Mouse (Mus musculus) cerebellum, adult 8-10 months (tissue): ENCODE measurements around the gene 1700017B05Rik.
"Not testable (repeated sequence)": the region's sequence is repeated elsewhere in the genome, so short reads cannot be mapped to it uniquely, and the experiment has no call there.

Experiments
- DNase-seq: peaks from one replicate; pipeline ENCODE4 v3.0.0; 2022

1700017B05Rik gene

DNA sequence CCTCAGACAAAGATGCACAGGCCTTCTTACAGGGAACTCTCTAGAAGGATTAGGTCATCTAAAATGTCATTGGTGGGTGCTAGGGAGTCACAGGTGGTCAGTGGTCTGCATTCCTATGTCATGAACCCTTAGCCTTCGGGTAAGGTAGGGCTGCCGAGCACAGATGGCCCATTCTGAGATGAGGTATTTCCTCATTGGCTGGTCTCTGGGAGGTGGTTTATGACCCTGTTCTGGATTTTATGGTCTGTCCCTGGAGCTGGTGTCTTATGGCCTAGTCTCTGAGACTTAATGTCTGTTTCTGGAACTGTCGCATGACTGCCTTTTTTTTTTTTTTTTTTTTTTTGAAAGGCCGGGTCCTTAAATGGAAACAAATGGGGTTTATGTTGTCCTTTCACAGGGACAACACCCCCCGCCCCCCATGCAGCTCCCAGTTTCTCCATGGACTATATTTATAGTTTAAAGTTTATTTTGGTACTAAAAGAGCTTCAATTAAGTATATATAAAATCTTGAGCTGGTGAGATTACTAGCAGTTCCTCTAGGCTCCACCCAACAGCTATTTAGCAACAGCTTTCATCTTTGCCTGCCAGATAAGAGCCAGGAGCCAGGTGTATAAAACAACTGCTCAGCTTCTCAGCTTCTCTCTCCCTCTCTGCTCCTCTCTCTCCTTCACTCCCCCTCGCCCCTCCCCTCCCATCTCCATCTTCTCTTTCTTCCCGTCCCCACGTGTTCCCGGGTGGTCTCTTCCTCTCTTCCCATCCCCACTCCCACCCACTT lies 49.8 kb downstream of the 1700017B05Rik start:
- DNase-seq, result no peak

DNA sequence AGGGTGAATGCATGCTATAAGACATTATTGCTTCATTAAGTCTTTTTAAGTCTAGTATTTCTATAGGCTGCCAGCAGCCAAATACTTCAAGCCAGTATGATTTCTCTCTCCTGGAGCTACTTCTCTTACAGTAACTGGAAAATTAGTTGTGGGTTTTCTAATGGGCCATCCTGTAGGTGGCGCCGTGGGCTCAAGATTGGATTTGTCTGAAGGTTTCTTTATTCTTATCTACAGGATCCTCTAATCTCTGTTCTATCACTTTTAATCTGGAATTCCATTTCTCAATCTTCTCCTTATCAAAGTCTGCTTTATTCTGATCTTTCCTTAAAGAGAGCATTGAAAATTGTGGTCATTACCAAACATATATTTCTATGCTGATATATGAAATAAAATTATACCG lies 53.1 kb downstream of the 1700017B05Rik start:
- DNase-seq, result peak; percentile 6

GRCm38 (mm10) chr9:57206896-57207295 lies 55.5 kb downstream of the 1700017B05Rik start:
- DNase-seq, result no peak

DNA sequence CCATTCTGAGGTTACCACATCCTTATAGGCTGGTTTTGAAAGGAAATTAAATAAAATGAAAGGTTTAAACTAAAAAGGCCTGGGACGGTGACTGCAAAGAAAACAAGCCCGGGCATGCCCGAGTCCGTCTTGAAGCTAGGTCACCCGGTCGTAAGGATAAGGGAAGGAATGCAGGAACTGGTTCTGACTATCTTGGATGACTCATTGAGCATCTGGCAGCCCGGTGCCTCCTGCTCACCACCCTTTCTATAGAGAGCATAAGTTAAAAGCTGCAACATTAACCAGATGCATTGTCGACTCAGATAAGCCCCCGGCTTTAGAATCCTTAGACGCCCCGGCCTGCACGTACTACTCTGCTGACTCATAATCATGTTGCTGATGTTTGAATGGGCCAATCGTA lies 58.8 kb downstream of the 1700017B05Rik start:
- not testable (repeated sequence) for DNase-seq
